Mouse (Mus musculus) spleen, postnatal 0 days (tissue): Measurements from ENCODE around the gene Cyp2a22. TPM values are rescaled to one million over a fixed set of nuclear protein-coding genes. Genes with fewer than 3 reads are reported as not detected.

Experiments
- polyA plus RNA-seq: library from polyadenylated mRNA; unstranded; fragments of >200 nt; fragmentation: Nextera tagmentation; extraction: Ambion mirVana; gene quantifications from 2 replicates; pipeline ENCODE4 v1.2.1, GENCODE M21; 2015

The Cyp2a22 gene
- polyA plus RNA-seq, result not detected in 2 replicates

GRCm38 (mm10) chr7:26939262-26939661 lies at the start of gene Cyp2a22:
Gene Cyp2a22 (minus strand): TSS chr7:26939384.

Other genes with a start within 250 kb of the Cyp2a22 start
- not detected in 2 replicates for gene Cyp2b19, start 182.2 kb downstream of the Cyp2a22 start, polyA plus RNA-seq
- gene Cyp2g1, start 130.5 kb downstream of the Cyp2a22 start, polyA plus RNA-seq, result not detected in 2 replicates
- gene Cyp2a5, start 104.1 kb downstream of the Cyp2a22 start, polyA plus RNA-seq, result not detected in 2 replicates
- not detected in 2 replicates for gene Cyp2a12, start 89.7 kb upstream of the Cyp2a22 start, polyA plus RNA-seq
- gene Cyp2f2, start 180.5 kb upstream of the Cyp2a22 start, polyA plus RNA-seq, result not detected in 2 replicates
- not detected in 2 replicates for gene Cyp2t4, start 214.3 kb upstream of the Cyp2a22 start, polyA plus RNA-seq
- 28.8 and 32.4 TPM in 2 replicates for gene Egln2, start 227.4 kb upstream of the Cyp2a22 start, polyA plus RNA-seq
- gene Rab4b, start 239.5 kb upstream of the Cyp2a22 start, polyA plus RNA-seq, result 45.2 and 52.1 TPM in 2 replicates
- not detected in 2 replicates for gene Gm21983, start 241.7 kb upstream of the Cyp2a22 start, polyA plus RNA-seq
- gene Mia, start 241.8 kb upstream of the Cyp2a22 start, polyA plus RNA-seq, result 0.35 and 0.49 TPM in 2 replicates